Mouse (Mus musculus): Measurements from ENCODE around the gene Eva1c. TPM values are rescaled to one million over a fixed set of nuclear protein-coding genes. Genes with fewer than 3 reads are reported as not detected.

Gene Eva1c
- polyA plus RNA-seq, 1 experiment from 2014 or later, result 3.1 TPM

DNA sequence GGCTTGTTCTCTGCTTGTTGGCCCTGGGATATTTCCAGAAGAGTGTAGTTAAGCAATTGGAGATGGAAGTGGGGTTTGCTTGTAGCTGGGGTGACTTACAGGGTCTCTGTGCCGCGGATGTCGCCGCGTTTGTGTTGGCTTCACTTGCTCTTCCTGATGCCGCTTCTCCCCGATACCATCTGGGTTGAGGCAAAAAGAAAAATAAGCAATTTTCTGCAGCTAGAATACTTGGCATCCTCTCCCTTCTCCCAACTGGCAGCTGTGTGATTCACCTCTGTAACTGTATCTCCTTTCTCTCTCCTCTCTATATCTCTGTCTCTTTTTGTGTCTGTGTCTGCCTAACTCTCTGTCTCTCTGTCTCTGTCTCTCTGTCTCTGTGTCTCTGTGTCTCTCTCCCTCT, 66.5 kb downstream of the Eva1c start:
- Histone ChIP-seq H3K36me3 (no peaks in the 10 kb centered on the region), H3K4me2 (replicated peaks) (no peak overlapping the region)
- 46% methylated on average over 7 of the region's 7 CpGs for WGBS

GRCm38 (mm10) chr16:90893792-90894191, 67.3 kb downstream of the Eva1c start:
- H3K9ac ChIP-seq, result no peak overlapping the region
- H3K4me1 ChIP-seq, result peaks cover 7% of the 10 kb centered on the region
- no peaks in the 10 kb centered on the region for H3K36me3 ChIP-seq
- 0 out of 2 replicates have a peak, but pooled peaks cover 2% of the 10 kb centered on the region for H3K27me3 ChIP-seq
- no peak overlapping the region for H3K4me2 ChIP-seq (replicated peaks)
- no peak for ATAC-seq (ENCODE audit: insufficient number of reproducible peaks, low FRiP score, low TSS enrichment, low read depth)
- no peak overlapping the region for H3K4me3 ChIP-seq (replicated peaks)
- no peak overlapping the region for H3K27ac ChIP-seq (replicated peaks)
- no peaks in the 10 kb centered on the region for H3K9me3 ChIP-seq (replicated peaks)
- 48% methylated on average over 9 of the region's 9 CpGs for WGBS

More for the DNA sequence above, 66.5 kb downstream of the Eva1c start:
- 0 out of 2 replicates have a peak, but pooled peaks cover 2% of the 10 kb centered on the region for H3K27me3 ChIP-seq
- ATAC-seq (ENCODE audit: insufficient number of reproducible peaks, low FRiP score, low TSS enrichment, low read depth), result no peak
- peaks cover 7% of the 10 kb centered on the region for H3K4me1 ChIP-seq
- no peaks in the 10 kb centered on the region for H3K9me3 ChIP-seq (replicated peaks)
- H3K27ac ChIP-seq (replicated peaks), result no peak overlapping the region
- no peak overlapping the region for H3K9ac ChIP-seq
- H3K4me3 ChIP-seq (replicated peaks), result no peak overlapping the region

GRCm38 (mm10) chr16:90897651-90898050, 71.1 kb downstream of the Eva1c start:
- Histone ChIP-seq H3K27ac (replicated peaks) (no peak overlapping the region), H3K4me1 (peaks cover 4% of the 10 kb centered on the region), H3K27me3 (0 out of 2 replicates have a peak, but pooled peaks cover 2% of the 10 kb centered on the region), H3K9ac (no peak overlapping the region), H3K9me3 (replicated peaks) (no peaks in the 10 kb centered on the region), H3K4me3 (replicated peaks) (no peak overlapping the region), H3K4me2 (replicated peaks) (no peak overlapping the region), H3K36me3 (no peaks in the 10 kb centered on the region)
- ATAC-seq (ENCODE audit: insufficient number of reproducible peaks, low FRiP score, low TSS enrichment, low read depth), result no peak
- WGBS, result 88% methylated on average over 3 of the region's 3 CpGs

DNA sequence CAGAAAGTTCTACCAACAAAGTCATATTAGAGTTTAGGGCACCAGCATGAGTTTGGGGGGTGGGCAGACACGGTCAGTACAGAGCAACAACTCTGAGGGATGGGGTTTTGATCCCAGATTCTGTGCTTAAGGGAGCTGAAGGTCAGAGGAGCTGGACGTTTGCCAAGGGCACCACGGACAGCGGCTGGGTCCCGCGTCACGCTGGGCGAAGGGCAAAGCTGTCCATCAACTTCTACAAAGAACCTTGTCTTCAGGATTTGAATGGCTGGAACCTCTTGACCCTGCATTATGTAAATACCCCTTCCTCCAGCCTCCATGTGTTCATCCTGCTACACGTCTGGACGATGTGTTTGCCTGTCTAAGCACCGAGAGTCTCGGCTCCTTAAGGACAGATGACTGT, 73.0 kb downstream of the Eva1c start:
- WGBS, result 62% methylated on average over 12 of the region's 12 CpGs
- no peak overlapping the region for H3K4me2 ChIP-seq (replicated peaks)
- no peak overlapping the region for H3K9ac ChIP-seq
- H3K4me1 ChIP-seq, result peaks cover 3% of the 10 kb centered on the region; the same call in 1 of the 2 replicates
- 0 out of 2 replicates have a peak, but pooled peaks cover 2% of the 10 kb centered on the region for H3K27me3 ChIP-seq
- no peak overlapping the region for H3K27ac ChIP-seq (replicated peaks)
- H3K36me3 ChIP-seq, result no peaks in the 10 kb centered on the region
- no peak for ATAC-seq (ENCODE audit: insufficient number of reproducible peaks, low FRiP score, low TSS enrichment, low read depth)
- no peak overlapping the region for H3K4me3 ChIP-seq (replicated peaks)
- no peaks in the 10 kb centered on the region for H3K9me3 ChIP-seq (replicated peaks)

DNA sequence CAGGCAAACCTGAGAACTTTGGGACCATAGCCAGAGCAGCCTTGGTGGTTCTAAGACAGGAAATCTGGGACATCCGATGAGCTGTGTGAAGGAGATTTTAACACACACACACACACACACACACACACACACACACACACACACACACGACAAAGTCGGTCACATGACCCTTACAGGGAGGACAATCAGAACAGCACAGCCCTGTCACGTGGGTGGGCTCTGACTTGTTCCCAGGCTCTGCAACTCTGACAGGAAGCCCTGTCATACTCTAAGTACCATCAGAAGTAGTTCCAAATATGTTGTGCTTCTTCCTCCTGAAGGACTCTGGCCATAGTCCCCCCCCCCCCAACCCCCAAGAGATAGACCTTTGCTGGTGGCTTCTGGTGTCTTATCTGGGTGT, 74.8 kb downstream of the Eva1c start:
- no peak for ATAC-seq (ENCODE audit: insufficient number of reproducible peaks, low FRiP score, low TSS enrichment, low read depth)
- 69% methylated on average over 4 of the region's 4 CpGs for WGBS
- H3K9me3 ChIP-seq (replicated peaks), result no peaks in the 10 kb centered on the region

DNA sequence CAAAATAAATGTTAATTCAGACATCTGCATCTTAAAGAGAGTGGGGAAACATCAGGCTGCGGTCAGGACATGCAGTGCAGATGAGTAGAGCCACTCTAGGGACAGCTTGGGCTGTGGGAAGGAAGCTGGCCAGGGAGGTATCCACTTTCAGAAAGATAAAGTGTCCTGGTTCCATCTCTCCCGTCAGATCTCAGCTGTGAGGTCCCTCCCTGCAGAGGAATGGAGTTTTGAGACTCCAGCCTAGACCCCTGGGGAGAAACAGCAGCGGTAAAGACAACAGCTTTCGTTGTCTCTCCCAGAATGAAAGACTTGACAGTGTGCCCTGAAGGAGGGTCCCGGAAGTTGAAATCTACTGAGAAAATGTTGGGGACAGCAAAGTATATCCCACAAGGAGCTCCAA, 76.8 kb downstream of the Eva1c start:
- Histone ChIP-seq H3K27me3 (0 out of 2 replicates have a peak, but pooled peaks cover 2% of the 10 kb centered on the region), H3K4me2 (replicated peaks) (no peak overlapping the region), H3K9ac (no peak overlapping the region), H3K36me3 (no peaks in the 10 kb centered on the region), H3K4me3 (replicated peaks) (no peak overlapping the region), H3K27ac (replicated peaks) (no peak overlapping the region), H3K4me1 (peaks cover 3% of the 10 kb centered on the region; the same call in 1 of the 2 replicates), H3K9me3 (replicated peaks) (no peaks in the 10 kb centered on the region)
- whole genome bisulfite sequencing, result 20% methylated on average over 5 of the region's 5 CpGs
- no peak for ATAC-seq (ENCODE audit: insufficient number of reproducible peaks, low FRiP score, low TSS enrichment, low read depth)

More for the DNA sequence above, 74.8 kb downstream of the Eva1c start:
- H3K4me3 ChIP-seq (replicated peaks), result no peak overlapping the region
- H3K4me1 ChIP-seq, result peaks cover 3% of the 10 kb centered on the region; the same call in 1 of the 2 replicates
- 0 out of 2 replicates have a peak, but pooled peaks cover 2% of the 10 kb centered on the region for H3K27me3 ChIP-seq
- no peak overlapping the region for H3K9ac ChIP-seq
- H3K36me3 ChIP-seq, result no peaks in the 10 kb centered on the region
- no peak overlapping the region; the same call in 1 of the 2 replicates for H3K27ac ChIP-seq (replicated peaks)
- H3K4me2 ChIP-seq (replicated peaks), result no peak overlapping the region

DNA sequence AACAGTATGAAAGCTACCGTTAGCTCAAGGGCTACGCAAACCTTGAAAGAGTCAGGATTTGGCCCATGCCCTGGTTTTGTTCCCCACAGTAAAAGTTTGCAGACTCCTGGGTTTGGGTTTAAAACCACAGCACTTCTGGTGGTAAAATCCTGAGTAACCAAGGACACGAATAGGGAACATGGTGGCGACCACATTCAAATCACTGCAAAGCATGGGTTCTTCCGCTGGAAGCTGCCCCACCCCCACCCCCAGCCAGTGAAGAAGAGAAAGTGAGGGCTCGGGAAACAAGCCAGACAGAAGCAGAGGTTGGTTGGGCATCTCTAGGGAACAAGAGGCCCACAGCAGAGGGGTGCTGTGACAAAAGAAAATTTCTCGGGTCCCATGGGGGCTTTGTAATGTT, 80.7 kb downstream of the Eva1c start:
- no peak for ATAC-seq (ENCODE audit: insufficient number of reproducible peaks, low FRiP score, low TSS enrichment, low read depth)
- 0 out of 2 replicates have a peak, but pooled peaks cover 2% of the 10 kb centered on the region for H3K27me3 ChIP-seq
- H3K4me1 ChIP-seq, result 0 out of 2 replicates have a peak, but pooled peaks cover 3% of the 10 kb centered on the region
- no peak overlapping the region for H3K4me3 ChIP-seq (replicated peaks)
- no peaks in the 10 kb centered on the region for H3K36me3 ChIP-seq
- 62% methylated on average over 7 of the region's 7 CpGs for WGBS
- H3K4me2 ChIP-seq (replicated peaks), result no peak overlapping the region
- H3K9me3 ChIP-seq (replicated peaks), result no peaks in the 10 kb centered on the region
- no peak overlapping the region for H3K9ac ChIP-seq
- no peak overlapping the region for H3K27ac ChIP-seq (replicated peaks)

DNA sequence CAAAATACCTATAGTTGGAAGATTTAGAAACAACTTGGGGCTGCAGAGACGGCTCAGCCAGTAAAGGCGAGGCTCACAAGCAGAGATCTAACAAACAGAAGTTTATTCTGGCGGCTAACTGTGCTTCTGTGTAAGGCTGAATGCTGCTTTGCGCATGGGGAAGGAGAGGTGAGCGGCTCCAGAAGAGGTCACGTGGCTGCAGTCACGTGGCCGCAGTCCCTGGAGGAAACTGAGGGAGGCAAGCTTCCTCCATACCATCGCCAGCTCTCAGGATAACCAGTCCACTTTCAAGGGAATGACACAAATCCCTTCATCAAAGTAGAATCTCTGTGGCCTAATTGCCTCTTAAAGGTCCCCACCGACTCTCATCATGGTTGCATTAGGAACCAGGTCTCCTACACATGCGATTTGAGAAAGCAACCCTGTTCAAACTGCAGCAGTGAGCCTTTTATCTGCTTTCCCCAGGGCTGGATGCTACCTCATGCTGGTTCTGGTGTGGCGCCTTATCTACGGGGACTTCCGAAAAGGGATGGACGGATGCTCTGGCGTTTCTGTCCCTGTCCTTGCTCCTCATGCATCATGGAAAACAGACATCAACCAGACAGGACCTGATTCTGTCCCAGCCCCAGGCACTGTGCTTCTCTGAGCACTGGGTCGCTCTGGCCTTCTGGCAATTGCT, 84.5 kb downstream of the Eva1c start:
- WGBS, result 73% methylated on average over 17 of the region's 17 CpGs
- no peaks in the 10 kb centered on the region for H3K36me3 ChIP-seq
- H3K9ac ChIP-seq, result no peak overlapping the region
- no peak overlapping the region for H3K4me3 ChIP-seq (replicated peaks)
- no peaks in the 10 kb centered on the region for H3K27me3 ChIP-seq
- no peak for ATAC-seq (ENCODE audit: insufficient number of reproducible peaks, low FRiP score, low TSS enrichment, low read depth)
- no peaks in the 10 kb centered on the region for H3K4me1 ChIP-seq
- no peak overlapping the region for H3K27ac ChIP-seq (replicated peaks)
- H3K4me2 ChIP-seq (replicated peaks), result no peak overlapping the region
- H3K9me3 ChIP-seq (replicated peaks), result no peaks in the 10 kb centered on the region

DNA sequence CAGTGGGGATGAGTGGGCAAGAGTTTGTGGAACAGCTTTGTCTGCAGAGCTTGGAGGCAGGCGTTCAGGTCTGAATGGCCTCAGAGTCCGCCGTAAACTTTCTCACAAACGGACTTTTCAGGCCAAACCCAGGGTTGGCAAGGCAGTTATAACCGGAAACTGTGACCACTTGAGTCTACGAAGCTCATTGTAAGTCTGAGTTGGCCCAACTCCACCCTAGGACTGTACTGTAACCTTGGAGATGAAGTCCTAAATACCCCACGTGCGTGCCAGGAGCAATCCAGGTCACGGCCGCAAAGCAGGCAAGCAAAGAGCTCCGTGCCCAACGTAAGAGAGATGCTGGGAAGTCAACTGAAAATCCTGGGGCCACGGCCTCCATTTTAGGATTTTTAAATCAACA, 85.2 kb downstream of the Eva1c start:
- H3K9ac ChIP-seq, result no peak overlapping the region
- no peaks in the 10 kb centered on the region for H3K9me3 ChIP-seq (replicated peaks)
- 91% methylated on average over 13 of the region's 13 CpGs for WGBS
- no peaks in the 10 kb centered on the region; the same call in 1 of the 2 replicates for H3K27me3 ChIP-seq
- ATAC-seq (ENCODE audit: insufficient number of reproducible peaks, low FRiP score, low TSS enrichment, low read depth), result no peak
- no peaks in the 10 kb centered on the region for H3K4me1 ChIP-seq
- no peaks in the 10 kb centered on the region for H3K36me3 ChIP-seq
- H3K4me2 ChIP-seq (replicated peaks), result no peak overlapping the region
- no peak overlapping the region for H3K27ac ChIP-seq (replicated peaks)
- H3K4me3 ChIP-seq (replicated peaks), result no peak overlapping the region

DNA sequence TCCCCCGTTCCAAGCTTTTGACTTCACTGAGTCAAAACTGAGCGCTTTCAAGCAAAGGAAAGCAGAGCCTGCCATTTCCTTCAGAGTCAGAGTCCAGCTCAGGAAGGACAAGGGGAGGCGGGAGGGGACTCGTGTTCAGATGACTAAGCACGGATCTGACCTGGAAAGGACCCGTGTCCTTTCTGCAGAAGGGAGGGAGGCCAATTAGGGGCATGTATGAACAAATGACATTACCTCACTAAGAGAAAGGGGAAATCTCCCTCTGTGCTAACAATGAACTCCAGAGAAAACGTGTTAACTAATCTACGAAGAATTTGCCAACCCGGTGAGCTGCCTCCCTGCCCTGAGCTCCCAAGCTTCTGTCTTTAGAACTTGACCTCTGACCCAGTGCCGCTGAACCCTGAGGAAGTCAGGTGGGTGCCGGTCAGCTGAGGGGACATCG, 89.5 kb downstream of the Eva1c start:
- Histone ChIP-seq H3K27ac (replicated peaks) (no peak overlapping the region), H3K4me2 (replicated peaks) (no peak overlapping the region), H3K4me1 (no peaks in the 10 kb centered on the region), H3K4me3 (replicated peaks) (no peak overlapping the region), H3K27me3 (no peaks in the 10 kb centered on the region; the same call in 1 of the 2 replicates), H3K9me3 (replicated peaks) (no peaks in the 10 kb centered on the region), H3K36me3 (no peaks in the 10 kb centered on the region), H3K9ac (no peak overlapping the region)
- 35% methylated on average over 12 of the region's 12 CpGs for WGBS
- ATAC-seq (ENCODE audit: insufficient number of reproducible peaks, low FRiP score, low TSS enrichment, low read depth), result no peak

- no peak for ATAC-seq (ENCODE audit: insufficient number of reproducible peaks, low FRiP score, low TSS enrichment, low read depth)
- no peaks in the 10 kb centered on the region for H3K9me3 ChIP-seq (replicated peaks)
- no peaks in the 10 kb centered on the region for H3K4me1 ChIP-seq
- H3K9ac ChIP-seq, result no peak overlapping the region
- no peak overlapping the region for H3K4me2 ChIP-seq (replicated peaks)
- no peak overlapping the region for H3K27ac ChIP-seq (replicated peaks)
- no peaks in the 10 kb centered on the region; the same call in 1 of the 2 replicates for H3K27me3 ChIP-seq
- WGBS, result 69% methylated on average over 8 of the region's 8 CpGs
- H3K36me3 ChIP-seq, result no peaks in the 10 kb centered on the region
- no peak overlapping the region for H3K4me3 ChIP-seq (replicated peaks)
These were observed 90.6 kb downstream of the Eva1c start for GRCm38 (mm10) chr16:90917156-90917555.
